Mouse (Mus musculus) embryonic fibroblast, embryonic 13.5 days (primary cell): ENCODE data around the gene Gosr2.

Source experiments
- CTCF ChIP-seq: IDR thresholded peaks from 2 replicates; pipeline ENCODE4 v1.5.1; 2011; ENCODE audit warnings: mild to moderate bottlenecking, control low read depth, low read length, moderate library complexity, borderline replicate concordance; ENCODE audit not compliant: insufficient read depth
- POLR2A ChIP-seq: IDR thresholded peaks from 2 replicates; pipeline ENCODE4 v1.6.1; 2011; ENCODE audit warnings: low read depth, mild to moderate bottlenecking, control low read depth, low read length, moderate library complexity

DNA sequence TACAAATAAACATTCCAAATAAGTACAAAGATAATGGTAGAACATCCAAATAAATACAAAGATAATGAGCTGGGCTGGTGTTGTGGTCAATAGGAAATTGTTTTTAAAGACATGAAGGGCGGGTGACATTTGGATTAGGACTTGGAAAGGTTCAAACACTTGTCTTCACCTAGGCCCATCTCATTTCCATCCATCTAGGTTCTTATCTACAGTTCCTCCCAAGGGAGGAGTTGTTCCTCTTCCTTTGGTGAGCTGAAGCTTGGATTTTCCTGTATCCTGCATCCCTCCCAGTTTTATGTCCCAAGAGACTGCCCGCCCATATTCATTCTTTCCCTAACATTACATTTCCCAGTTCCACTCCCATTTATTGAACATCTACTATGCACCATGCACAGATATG, 528 bp upstream of the Gosr2 start:
- TF ChIP-seq POLR2A (no peak), CTCF (no peak)
